7 mouse cellular contexts compared by ENCODE assay signal in the genomic region with DNA sequence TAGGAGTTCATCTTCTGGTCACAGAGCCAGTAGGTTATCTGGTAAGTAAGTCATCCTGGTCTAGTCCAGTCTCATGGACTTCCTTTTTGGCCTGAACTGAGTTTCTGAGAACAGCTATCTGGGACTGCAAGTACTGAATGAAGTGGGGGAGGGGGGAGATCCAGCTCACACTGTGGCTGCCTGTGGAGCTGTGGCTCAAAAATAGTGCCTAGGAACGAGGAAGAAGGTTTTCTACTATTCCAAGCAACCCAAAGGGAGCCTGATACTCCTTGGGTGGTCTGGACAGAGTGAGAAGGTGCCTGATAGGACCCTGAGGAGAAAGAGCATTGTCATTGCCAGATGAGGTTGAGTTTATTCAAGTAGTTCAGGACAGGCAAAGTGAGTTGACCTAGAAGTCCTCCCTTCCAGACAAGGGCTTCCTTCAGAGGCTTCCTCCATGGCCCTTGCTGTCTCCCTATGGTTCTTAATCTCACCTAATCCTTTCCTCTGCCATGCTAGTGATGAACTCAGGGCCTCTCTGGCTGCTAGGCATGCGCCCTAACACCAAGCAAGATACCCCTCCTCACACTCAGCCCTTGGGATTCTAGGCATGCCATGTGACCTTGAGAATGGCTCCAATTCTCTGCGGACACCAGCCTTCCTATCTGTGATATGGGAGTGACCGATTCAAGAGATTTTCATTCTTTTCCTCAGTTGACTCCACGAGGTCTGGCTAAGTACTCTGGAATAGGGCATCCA. TPM values are rescaled to one million over a fixed set of nuclear protein-coding genes. Genes with fewer than 3 reads are reported as not detected.
A peak's percentile ranks its signal among the peaks of the same experiment; 100 is the strongest.
DNase-seq lines count a peak whose midpoint lies in the region; ATAC-seq and TF ChIP-seq lines count a peak whose summit lies in the region.

No protein-coding gene starts in this region.

- H3K4me2 ChIP-seq in heart, embryonic 14.5 days (ENCODE audit: low read length): peak overlapping the region; percentile 76
- H3K4me2 ChIP-seq in liver, postnatal 0 days (ENCODE audit: low read depth, low read length): peak overlapping the region; percentile 90

- no peaks in the 10 kb centered on the region for H3K9me3 ChIP-seq in heart, embryonic 14.5 days (ENCODE audit: control insufficient read depth, low read length)
- no peaks in the 10 kb centered on the region for H3K9me3 ChIP-seq in liver, postnatal 0 days (ENCODE audit: low read length)

- DNase-seq in liver, adult 2 months (ENCODE audit: extremely low read depth, low read depth, low spot score): no peak
- no peak for DNase-seq in liver
- peak; percentile 12 for DNase-seq in embryo, embryonic 10.5 days (ENCODE audit: low spot score)
- no peak for DNase-seq in liver, postnatal 0 days
- no peak for DNase-seq in yolk sac, embryonic 10.5 days (ENCODE audit: low spot score)
- no peak for DNase-seq in right cerebral cortex, adult 18-20 months

- TF ChIP-seq POLR2A in liver, adult 2 months (IDR thresholded peaks at IDR 0.05; ENCODE audit: extremely low read depth, insufficient read depth, low read length): no peak

- H3K79me2 ChIP-seq in liver, adult 2 months (ENCODE audit: control insufficient read depth, insufficient read depth, low read length): peaks cover 10% of the 10 kb centered on the region; the same call in 1 of the 2 replicates

- no peaks in the 10 kb centered on the region for H3K27me3 ChIP-seq in liver, adult 2 months (ENCODE audit: control insufficient read depth, insufficient read depth, low read length)
- no peaks in the 10 kb centered on the region for H3K27me3 ChIP-seq in heart, embryonic 14.5 days (ENCODE audit: control insufficient read depth, insufficient read depth, low read length)
- no peaks in the 10 kb centered on the region for H3K27me3 ChIP-seq in liver, postnatal 0 days (ENCODE audit: insufficient read depth, low read length)

- H3K4me3 ChIP-seq in liver, adult 2 months (ENCODE audit: insufficient read depth, low read depth, low read length): peak overlapping the region; percentile 84; the same call in 1 of the 2 replicates
- H3K4me3 ChIP-seq in heart, embryonic 14.5 days (ENCODE audit: control insufficient read depth in 1 of 2, insufficient read depth in 1 of 2, low read depth in 1 of 2, low read length in 2 of 2): peak overlapping the region; percentile 75 to 99
- H3K4me3 ChIP-seq in liver, postnatal 0 days (ENCODE audit: low read depth, low read length): peak overlapping the region; percentile 87

- H3K4me1 ChIP-seq in liver, adult 2 months (ENCODE audit: control insufficient read depth, insufficient read depth, low read length): peaks cover 17% of the 10 kb centered on the region
- peaks cover 8 to 17% of the 10 kb centered on the region in 2 experiments for H3K4me1 ChIP-seq in heart, embryonic 14.5 days (ENCODE audit: control insufficient read depth in 2 of 2, insufficient read depth in 2 of 2, low read length in 2 of 2)
- H3K4me1 ChIP-seq in liver, postnatal 0 days (ENCODE audit: insufficient read depth): peaks cover 22% of the 10 kb centered on the region

- TF ChIP-seq EP300 in liver, postnatal 0 days (IDR thresholded peaks at IDR 0.05; ENCODE audit: low read depth): no peak

- no peak for ATAC-seq in heart, embryonic 14.5 days (ENCODE audit: insufficient number of reproducible peaks, insufficient read depth, low FRiP score, low read depth)
- no peak for ATAC-seq in liver, postnatal 0 days

- 36% methylated on average over 5 of the region's 5 CpGs for WGBS in liver, adult 2 months
- 22% methylated on average over 5 of the region's 5 CpGs for WGBS in heart, embryonic 14.5 days
- 32% methylated on average over 5 of the region's 5 CpGs for whole genome bisulfite sequencing in liver, postnatal 0 days (ENCODE audit: insufficient replicate concordance)

- H3K9ac ChIP-seq in liver, adult 2 months (ENCODE audit: low read depth, low read length): peak overlapping the region; percentile 73
- H3K9ac ChIP-seq in heart, embryonic 14.5 days (ENCODE audit: low read length): peak overlapping the region; percentile 91
- peak overlapping the region; percentile 79; the same call in 1 of the 2 replicates for H3K9ac ChIP-seq in liver, postnatal 0 days (replicated peaks)

- H3K27ac ChIP-seq in liver, adult 2 months (replicated peaks; ENCODE audit: insufficient read depth, low read depth, low read length): peak overlapping the region; percentile 70
- H3K27ac ChIP-seq in heart, embryonic 14.5 days (replicated peaks in 1 of 2; ENCODE audit: control insufficient read depth in 1 of 2, insufficient read depth in 1 of 2, low read depth in 2 of 2, low read length in 2 of 2): peak overlapping the region; percentile 93 to 97
- peak overlapping the region; percentile 96 for H3K27ac ChIP-seq in liver, postnatal 0 days (ENCODE audit: low read depth)

- no peak for TF ChIP-seq CTCF in liver, adult 2 months (IDR thresholded peaks at IDR 0.05; ENCODE audit: low read depth, low read length)
- no peak for TF ChIP-seq CTCF in liver, postnatal 0 days (IDR thresholded peaks at IDR 0.05; ENCODE audit: low read depth)

- peaks cover 9% of the 10 kb centered on the region for H3K36me3 ChIP-seq in liver, adult 2 months (ENCODE audit: control insufficient read depth, insufficient read depth, low read length)
- peaks cover 13% of the 10 kb centered on the region for H3K36me3 ChIP-seq in heart, embryonic 14.5 days (ENCODE audit: control insufficient read depth, insufficient read depth, low read length)
- H3K36me3 ChIP-seq in liver, postnatal 0 days (replicated peaks; ENCODE audit: insufficient read depth, low read length): 0 out of 2 replicates have a peak, but pooled peaks cover 2% of the 10 kb centered on the region

RNA-seq across cellular contexts. Expression of a gene that starts 14.6 kb away (rescaled TPM):
- total RNA-seq in liver, adult 2 months (2014; rRNA removed): 39.1 and 43.0 TPM in 2 replicates
- polyA plus RNA-seq in liver, adult 2 months (2012; rRNA removed): 4.5 and 8.9 TPM in 2 replicates
- polyA plus RNA-seq in heart, embryonic 14.5 days (2014; fragmentation: Nextera tagmentation; extraction: Ambion mirVana): 18.0 and 18.6 TPM in 2 replicates
- polyA plus RNA-seq in liver, postnatal 0 days (2015; fragmentation: Nextera tagmentation; extraction: Ambion mirVana): 7.4 and 7.8 TPM in 2 replicates
